Mouse (Mus musculus): ENCODE measurements at regions not wholly inside any gene's neighbourhood (a gene's known extent, or its start where the extent isn't known, plus 50 kb on each side); places are given as distances from the start of the nearest gene placed in this dataset.

GRCm38 (mm10) chr7:115398202-115398601, 640.4 kb downstream of the Sox6 start:
- Histone ChIP-seq H3K36me3 (ENCODE audit: control insufficient read depth, insufficient read depth, low read length, poor library complexity, severe bottlenecking) (no peaks in the 10 kb centered on the region), H3K9me3 (ENCODE audit: control insufficient read depth, insufficient read depth, low read depth, low read length) (no peaks in the 10 kb centered on the region), H3K9ac (ENCODE audit: insufficient read depth, low read depth, low read length, poor library complexity, severe bottlenecking) (no peak overlapping the region), H3K4me3 (ENCODE audit: insufficient read depth in 1 of 2, low read depth in 1 of 2, low read length in 2 of 2, poor library complexity in 1 of 2, severe bottlenecking in 1 of 2) (no peak overlapping the region), H3K4me1 (ENCODE audit: control insufficient read depth in 2 of 2, insufficient read depth in 2 of 2, low read length in 2 of 2, poor library complexity in 1 of 2) (no peaks in the 10 kb centered on the region), H3K27ac (ENCODE audit: insufficient read depth, low read depth, low read length, poor library complexity, severe bottlenecking) (no peak overlapping the region)
- DNase-seq (ENCODE audit: low read depth, low spot score) = no peak
- TF ChIP-seq CHD2 (IDR thresholded peaks at IDR 0.05; ENCODE audit: low read depth, low read length) (no peak), HCFC1 (IDR thresholded peaks at IDR 0.05; ENCODE audit: borderline replicate concordance, insufficient read depth, low read length) (no peak), ZC3H11A (IDR thresholded peaks at IDR 0.05; ENCODE audit: borderline replicate concordance, low read depth, low read length) (no peak), ZNF384 (IDR thresholded peaks at IDR 0.05; ENCODE audit: low read depth, low read length) (no peak), MAFK (IDR thresholded peaks at IDR 0.05; ENCODE audit: insufficient read depth, low read depth, low read length) (no peak)
- in situ Hi-C loops (cut with MboI; ENCODE audit: low sequenced_read_pairs in 2 of 2, unreplicated experiment in 2 of 2) = no loop called here

DNA sequence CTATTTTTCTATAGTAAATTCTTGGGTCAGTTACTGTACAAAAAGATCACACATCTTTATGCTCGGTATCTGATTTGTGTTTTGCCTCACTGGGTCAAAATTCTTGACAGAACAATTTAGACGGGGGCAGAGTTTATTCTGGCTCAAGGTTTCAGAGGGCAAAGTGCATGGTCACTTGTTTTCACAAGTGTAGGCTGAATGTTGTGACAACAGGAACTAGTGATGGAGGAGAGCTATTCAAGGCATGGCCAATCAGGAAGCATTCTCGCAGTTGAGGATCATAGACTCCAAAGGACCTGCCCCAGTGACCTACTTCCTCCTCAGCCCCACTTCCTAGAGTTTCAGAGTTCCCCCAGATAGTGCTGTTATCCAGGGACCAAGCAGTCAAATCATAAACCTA, 639.1 kb downstream of the Sox6 start:
- H3K36me3 ChIP-seq (ENCODE audit: control insufficient read depth, insufficient read depth, low read length, poor library complexity, severe bottlenecking) = no peaks in the 10 kb centered on the region
- in situ Hi-C loops (cut with MboI; ENCODE audit: low sequenced_read_pairs in 2 of 2, unreplicated experiment in 2 of 2) = no loop called here
- no peaks in the 10 kb centered on the region for H3K4me1 ChIP-seq (ENCODE audit: control insufficient read depth in 2 of 2, insufficient read depth in 2 of 2, low read length in 2 of 2, poor library complexity in 1 of 2)
- H3K9me3 ChIP-seq (ENCODE audit: control insufficient read depth, insufficient read depth, low read depth, low read length) = no peaks in the 10 kb centered on the region
- H3K4me3 ChIP-seq (ENCODE audit: insufficient read depth in 1 of 2, low read depth in 1 of 2, low read length in 2 of 2, poor library complexity in 1 of 2, severe bottlenecking in 1 of 2) = no peak overlapping the region
- TF ChIP-seq ZNF384 (IDR thresholded peaks at IDR 0.05; ENCODE audit: low read depth, low read length) = no peak
- no peak for TF ChIP-seq HCFC1 (IDR thresholded peaks at IDR 0.05; ENCODE audit: borderline replicate concordance, insufficient read depth, low read length)
- TF ChIP-seq MAFK (IDR thresholded peaks at IDR 0.05; ENCODE audit: insufficient read depth, low read depth, low read length) = no peak
- no peak for TF ChIP-seq ZC3H11A (IDR thresholded peaks at IDR 0.05; ENCODE audit: borderline replicate concordance, low read depth, low read length)
- TF ChIP-seq CHD2 (IDR thresholded peaks at IDR 0.05; ENCODE audit: low read depth, low read length) = no peak
- H3K27ac ChIP-seq (ENCODE audit: insufficient read depth, low read depth, low read length, poor library complexity, severe bottlenecking) = no peak overlapping the region
- no peak for DNase-seq (ENCODE audit: low read depth, low spot score)
- no peak overlapping the region for H3K9ac ChIP-seq (ENCODE audit: insufficient read depth, low read depth, low read length, poor library complexity, severe bottlenecking)

DNA sequence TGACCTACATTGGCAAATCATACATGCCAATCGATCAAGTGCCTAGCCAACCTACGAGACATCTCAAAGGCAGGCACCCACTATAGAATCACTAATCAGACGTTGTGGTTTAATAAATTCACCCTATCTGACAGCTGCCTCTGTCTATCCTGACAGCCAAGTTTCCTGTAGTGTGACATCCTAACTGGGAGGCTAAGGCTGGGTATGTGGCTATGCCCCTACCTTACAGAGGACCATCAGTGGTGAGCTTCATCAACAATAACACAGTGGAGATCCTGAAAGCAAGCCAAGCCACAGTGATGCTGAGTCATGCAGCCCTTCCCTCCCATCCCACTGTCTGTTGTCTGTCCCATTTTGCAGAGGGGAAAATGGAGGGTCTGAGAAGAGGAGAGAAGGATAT, 630.7 kb downstream of the Sox6 start:
- H3K4me1 ChIP-seq (ENCODE audit: control insufficient read depth in 2 of 2, insufficient read depth in 2 of 2, low read length in 2 of 2, poor library complexity in 1 of 2) = peaks cover 0 to 5% of the 10 kb centered on the region in 2 experiments; a peak in 1 of 4 replicates
- DNase-seq (ENCODE audit: low read depth, low spot score) = no peak
- H3K4me3 ChIP-seq (ENCODE audit: insufficient read depth in 1 of 2, low read depth in 1 of 2, low read length in 2 of 2, poor library complexity in 1 of 2, severe bottlenecking in 1 of 2) = no peak overlapping the region
- in situ Hi-C loops (cut with MboI; ENCODE audit: low sequenced_read_pairs in 2 of 2, unreplicated experiment in 2 of 2) = no loop called here
- TF ChIP-seq MAFK (IDR thresholded peaks at IDR 0.05; ENCODE audit: insufficient read depth, low read depth, low read length) = no peak
- no peak for TF ChIP-seq HCFC1 (IDR thresholded peaks at IDR 0.05; ENCODE audit: borderline replicate concordance, insufficient read depth, low read length)
- no peak for TF ChIP-seq CHD2 (IDR thresholded peaks at IDR 0.05; ENCODE audit: low read depth, low read length)
- TF ChIP-seq ZC3H11A (IDR thresholded peaks at IDR 0.05; ENCODE audit: borderline replicate concordance, low read depth, low read length) = no peak
- no peak overlapping the region for H3K9ac ChIP-seq (ENCODE audit: insufficient read depth, low read depth, low read length, poor library complexity, severe bottlenecking)
- H3K36me3 ChIP-seq (ENCODE audit: control insufficient read depth, insufficient read depth, low read length, poor library complexity, severe bottlenecking) = no peaks in the 10 kb centered on the region
- H3K9me3 ChIP-seq (ENCODE audit: control insufficient read depth, insufficient read depth, low read depth, low read length) = no peaks in the 10 kb centered on the region
- no peak overlapping the region for H3K27ac ChIP-seq (ENCODE audit: insufficient read depth, low read depth, low read length, poor library complexity, severe bottlenecking)

- peaks cover 0 to 5% of the 10 kb centered on the region in 2 experiments; a peak in 1 of 4 replicates for H3K4me1 ChIP-seq (ENCODE audit: control insufficient read depth in 2 of 2, insufficient read depth in 2 of 2, low read length in 2 of 2, poor library complexity in 1 of 2)
- H3K9ac ChIP-seq (ENCODE audit: insufficient read depth, low read depth, low read length, poor library complexity, severe bottlenecking) = no peak overlapping the region
- in situ Hi-C loops (cut with MboI; ENCODE audit: low sequenced_read_pairs in 2 of 2, unreplicated experiment in 2 of 2) = no loop called here
- no peak overlapping the region for H3K4me3 ChIP-seq (ENCODE audit: insufficient read depth in 1 of 2, low read depth in 1 of 2, low read length in 2 of 2, poor library complexity in 1 of 2, severe bottlenecking in 1 of 2)
- H3K9me3 ChIP-seq (ENCODE audit: control insufficient read depth, insufficient read depth, low read depth, low read length) = no peaks in the 10 kb centered on the region
- no peak for DNase-seq (ENCODE audit: low read depth, low spot score)
- H3K27ac ChIP-seq (ENCODE audit: insufficient read depth, low read depth, low read length, poor library complexity, severe bottlenecking) = no peak overlapping the region
- no peak for TF ChIP-seq CHD2 (IDR thresholded peaks at IDR 0.05; ENCODE audit: low read depth, low read length)
- no peak for TF ChIP-seq ZC3H11A (IDR thresholded peaks at IDR 0.05; ENCODE audit: borderline replicate concordance, low read depth, low read length)
- no peak for TF ChIP-seq HCFC1 (IDR thresholded peaks at IDR 0.05; ENCODE audit: borderline replicate concordance, insufficient read depth, low read length)
- no peaks in the 10 kb centered on the region for H3K36me3 ChIP-seq (ENCODE audit: control insufficient read depth, insufficient read depth, low read length, poor library complexity, severe bottlenecking)
Measured at GRCm38 (mm10) chr7:115408915-115409314, 629.7 kb downstream of the Sox6 start.

Measured in ES-E14 (cell line).